Mouse (Mus musculus): ENCODE measurements around the gene Noc3l.

The Noc3l gene

DNA sequence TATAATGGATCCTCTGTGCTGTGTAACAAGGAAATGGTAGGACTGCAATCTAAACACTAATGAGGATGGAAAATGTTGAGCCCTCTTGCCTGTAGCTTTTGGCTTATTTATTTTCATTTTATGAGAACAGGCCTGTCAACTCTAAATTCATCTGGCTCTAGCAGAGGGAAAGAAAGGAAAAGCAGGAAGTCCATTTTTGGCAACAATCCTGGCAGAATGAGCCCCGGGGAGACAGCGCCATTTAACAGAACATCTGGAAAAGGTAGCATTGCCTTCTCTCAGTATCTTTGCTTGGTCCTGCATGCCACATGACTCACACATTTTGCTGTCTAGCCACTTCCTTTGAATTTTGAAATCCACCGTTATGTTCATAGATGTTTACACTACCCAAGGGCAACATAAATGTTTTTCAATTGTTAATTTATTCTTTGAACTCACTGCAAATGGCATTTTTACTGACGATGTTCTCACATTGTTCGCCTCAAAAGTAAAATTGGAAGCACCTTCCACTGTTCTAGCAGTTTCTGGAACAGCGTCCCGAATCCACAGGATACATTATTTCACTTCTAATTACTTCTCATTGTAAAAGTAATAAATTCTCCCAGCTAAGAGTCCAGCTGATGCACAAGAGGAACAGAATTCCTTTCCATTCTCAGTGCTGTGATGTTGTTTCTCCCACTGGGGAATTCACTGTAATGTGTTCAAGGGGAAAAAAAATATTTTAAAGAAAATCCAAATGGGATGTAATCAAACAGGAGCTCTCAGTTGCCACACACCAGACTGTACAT lies 60.2 kb downstream of the Noc3l start:
- DNase-seq (ENCODE audit: low spot score in 2 of 2), result no peak

DNA sequence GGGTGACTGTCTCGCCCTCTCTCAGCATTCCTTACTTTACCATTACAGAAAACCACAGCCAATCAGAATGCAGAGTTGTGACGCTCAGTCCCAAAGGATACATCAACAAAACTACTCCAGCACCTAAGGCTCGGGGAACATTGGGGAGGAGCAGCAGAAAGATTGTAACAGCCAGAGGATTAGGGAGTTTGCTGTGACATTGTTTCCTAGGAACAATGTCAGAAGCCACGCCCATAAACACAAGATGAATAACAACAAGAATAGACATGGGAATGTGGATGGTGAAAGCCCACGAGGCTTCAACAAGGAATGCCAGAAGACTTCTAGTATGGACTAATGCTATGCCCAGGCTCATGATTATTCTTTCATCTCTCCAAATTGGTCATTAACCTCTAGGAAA lies 61.0 kb downstream of the Noc3l start:
- no peak for DNase-seq (ENCODE audit: low spot score in 2 of 2)

DNA sequence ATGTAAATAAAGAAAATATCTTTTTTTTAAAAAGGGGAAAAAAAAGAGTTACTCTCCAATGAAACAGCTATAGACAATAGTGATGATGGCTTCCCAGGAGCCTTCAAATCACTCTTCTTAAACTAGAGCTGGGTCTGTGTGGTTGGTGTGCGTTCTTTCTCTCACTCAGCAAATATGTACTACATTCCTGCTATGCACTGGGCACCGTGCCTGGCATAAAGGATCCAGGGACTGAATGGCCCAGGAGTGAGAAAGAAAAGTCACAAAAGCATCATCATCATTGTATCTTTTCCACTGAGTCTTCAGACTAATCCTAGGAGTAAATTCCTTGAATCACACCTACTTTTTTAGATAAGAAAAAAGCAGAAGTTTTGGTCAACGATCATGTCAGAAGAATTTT lies 61.9 kb downstream of the Noc3l start:
- no peak for DNase-seq (ENCODE audit: low spot score in 2 of 2)

DNA sequence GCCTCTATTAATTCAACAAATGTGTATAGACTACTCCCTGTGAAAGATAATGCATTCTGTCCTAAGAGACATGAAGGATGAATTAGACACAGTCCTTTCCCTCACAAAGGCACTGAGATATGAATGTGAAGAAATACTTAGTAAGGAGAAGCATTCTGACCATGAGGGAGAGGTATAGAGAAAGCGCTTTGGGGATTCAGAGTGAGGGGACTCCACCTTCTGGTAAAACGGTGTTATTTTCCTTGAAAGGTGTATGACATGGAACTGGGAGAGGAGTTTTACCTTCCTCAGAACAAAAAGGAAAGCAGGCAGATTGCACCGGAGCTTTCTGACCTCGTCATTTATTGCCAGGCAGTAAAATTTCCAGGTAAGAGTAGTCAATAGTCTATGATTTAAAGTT lies 68.8 kb downstream of the Noc3l start:
- no peak for DNase-seq (ENCODE audit: low spot score in 2 of 2)

DNA sequence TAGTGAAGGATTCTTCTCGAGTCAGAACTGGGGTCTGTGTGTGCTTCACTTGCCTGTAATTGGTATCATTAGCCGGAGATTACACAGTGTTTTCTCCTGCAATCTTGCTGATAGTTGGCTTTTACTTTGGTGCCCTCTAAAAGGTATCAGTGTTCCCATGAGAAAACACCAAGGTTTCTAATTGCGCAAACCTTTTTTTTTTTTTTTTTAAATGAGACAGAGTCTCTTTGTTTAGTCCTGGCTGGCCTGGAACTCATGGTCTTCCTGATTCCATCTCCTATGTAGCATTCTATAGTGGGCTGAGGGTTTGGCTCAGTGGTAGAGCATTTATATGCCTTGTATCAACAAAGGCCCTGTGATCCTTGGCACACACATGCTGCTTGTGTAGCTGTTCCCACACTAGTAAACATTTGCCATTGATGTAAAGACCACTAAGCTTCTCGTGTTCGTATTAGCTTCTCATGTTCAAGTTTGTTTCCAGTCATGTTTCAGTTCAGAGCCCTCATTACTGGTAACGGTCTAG lies 72.5 kb downstream of the Noc3l start:
- no peak for DNase-seq (ENCODE audit: low spot score in 2 of 2)

DNA sequence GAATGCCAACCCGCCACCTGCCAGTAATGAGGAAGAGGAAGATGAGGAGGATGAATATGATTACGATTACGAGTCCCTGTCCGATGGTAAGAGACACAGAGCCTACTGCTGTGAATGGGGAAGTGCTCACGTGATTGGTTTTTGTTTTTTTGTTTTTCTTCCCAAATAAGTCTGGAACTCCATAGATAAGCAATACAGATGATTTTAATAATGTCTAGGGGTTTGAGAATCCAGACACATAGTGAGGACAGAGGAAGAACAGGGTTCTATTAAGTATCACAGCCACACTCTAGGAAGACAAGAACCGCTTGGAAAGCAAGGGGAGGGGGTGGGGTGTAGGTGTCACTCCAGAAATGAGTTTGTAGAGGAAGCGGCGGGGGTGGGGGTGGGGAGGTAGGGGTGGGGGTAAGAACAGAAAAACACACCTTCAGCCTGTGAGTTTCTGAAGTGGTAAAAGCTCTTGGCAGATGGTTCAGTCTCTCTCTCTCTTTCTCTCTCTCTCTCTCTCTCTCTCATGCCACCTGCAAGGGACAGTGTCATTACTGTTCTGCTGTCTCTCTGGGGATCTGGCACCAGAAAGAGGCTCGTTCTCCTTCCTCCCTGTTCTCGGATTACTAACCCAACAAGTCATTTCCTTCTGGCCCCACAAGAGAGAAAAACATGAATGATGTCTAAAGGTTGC lies 73.1 kb downstream of the Noc3l start:
- no peak for DNase-seq (ENCODE audit: low spot score in 2 of 2)

DNA sequence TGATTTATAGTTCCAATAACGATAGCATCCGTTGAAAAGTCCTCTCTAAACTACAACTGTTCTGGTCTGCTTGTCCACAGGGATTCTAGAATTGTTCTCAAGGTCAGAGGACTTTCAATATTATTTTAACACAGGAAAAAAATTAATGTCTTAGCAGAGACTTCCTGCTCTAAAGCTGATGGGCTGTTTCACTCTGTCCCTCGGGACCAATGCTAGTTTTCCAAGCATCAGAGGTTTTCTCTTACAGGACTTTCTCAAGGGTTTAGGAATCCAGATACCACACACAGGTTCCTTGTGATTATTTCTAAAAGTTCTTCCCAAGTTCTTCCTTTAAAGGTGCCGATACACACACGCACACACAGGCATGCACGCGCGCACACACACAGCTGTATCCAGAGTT lies 74.5 kb downstream of the Noc3l start:
- DNase-seq (ENCODE audit: low spot score in 2 of 2), result no peak
